Comparison of ENCODE assay signal across 12 mouse cellular contexts in genomic region chr5:125069916-125070315, GRCm38 (mm10).
DNase-seq lines count a peak whose midpoint lies in the region; ATAC-seq lines count a peak whose summit lies in the region.
"Had no signal": no experiment of that assay in that cellular context is flagged by ENCODE, and none has a peak within 500 bp of the region (broad histone marks: within the 10 kb centered on the region; RNA-seq: fewer than 3 reads in every experiment).

No protein-coding gene starts in this region.

- peak overlapping the region; percentile 67 for H3K27ac ChIP-seq in heart, embryonic 15.5 days
- no peak overlapping the region for H3K27ac ChIP-seq in heart, embryonic 10.5 days
- H3K27ac ChIP-seq in midbrain, embryonic 13.5 days: peak overlapping the region; percentile 73
- H3K27ac ChIP-seq in midbrain, embryonic 16.5 days (ENCODE audit: low read length): no peak overlapping the region; the same call in 1 of the 2 replicates
- peak overlapping the region; percentile 87 for H3K27ac ChIP-seq in limb, embryonic 13.5 days
- H3K27ac ChIP-seq: heart, adult 2 months; left cerebral cortex, adult 2 months had no signal

- no peak for DNase-seq in heart, embryonic 10.5 days (ENCODE audit: low spot score)
- no peak for DNase-seq in right cerebral cortex, adult 2 months (ENCODE audit: low spot score in 2 of 2)
- DNase-seq in cerebellum, adult 9-10 months: no peak
- DNase-seq: right cerebral cortex, postnatal 25 days had no signal

- no peaks in the 10 kb centered on the region for H3K27me3 ChIP-seq in heart, embryonic 15.5 days
- H3K27me3 ChIP-seq in heart, embryonic 10.5 days (ENCODE audit: insufficient read depth, poor library complexity, severe bottlenecking): no peaks in the 10 kb centered on the region
- no peaks in the 10 kb centered on the region for H3K27me3 ChIP-seq in midbrain, embryonic 13.5 days
- no peaks in the 10 kb centered on the region for H3K27me3 ChIP-seq in midbrain, embryonic 16.5 days (ENCODE audit: control insufficient read depth, insufficient read depth, low read depth, low read length)
- H3K27me3 ChIP-seq in limb, embryonic 13.5 days: no peaks in the 10 kb centered on the region
- H3K27me3 ChIP-seq: CH12.LX had no signal

- peak overlapping the region; percentile 15; the same call in 1 of the 2 replicates for H3K9ac ChIP-seq in heart, embryonic 15.5 days
- H3K9ac ChIP-seq in midbrain, embryonic 13.5 days (replicated peaks): no peak overlapping the region; the same call in 1 of the 2 replicates
- no peak overlapping the region for H3K9ac ChIP-seq in midbrain, embryonic 16.5 days (ENCODE audit: low read depth, low read length)
- no peak overlapping the region; the same call in 1 of the 2 replicates for H3K9ac ChIP-seq in limb, embryonic 13.5 days

- peaks cover 9% of the 10 kb centered on the region; the same call in 1 of the 2 replicates for H3K36me3 ChIP-seq in heart, embryonic 15.5 days
- H3K36me3 ChIP-seq in heart, embryonic 10.5 days: peaks cover 60% of the 10 kb centered on the region
- peaks cover 43% of the 10 kb centered on the region for H3K36me3 ChIP-seq in midbrain, embryonic 13.5 days
- peaks cover 5% of the 10 kb centered on the region; the same call in 1 of the 2 replicates for H3K36me3 ChIP-seq in midbrain, embryonic 16.5 days (ENCODE audit: control insufficient read depth, insufficient read depth, low read length)
- peaks cover 71% of the 10 kb centered on the region for H3K36me3 ChIP-seq in limb, embryonic 13.5 days

- H3K4me1 ChIP-seq in heart, embryonic 15.5 days (replicated peaks): peaks cover 69% of the 10 kb centered on the region
- H3K4me1 ChIP-seq in heart, embryonic 10.5 days: peaks cover 61% of the 10 kb centered on the region
- H3K4me1 ChIP-seq in midbrain, embryonic 13.5 days (replicated peaks): peaks cover 34% of the 10 kb centered on the region
- H3K4me1 ChIP-seq in midbrain, embryonic 16.5 days (ENCODE audit: control insufficient read depth, insufficient read depth, low read length): peaks cover 14% of the 10 kb centered on the region
- H3K4me1 ChIP-seq in limb, embryonic 13.5 days: peaks cover 67% of the 10 kb centered on the region

- H3K9me3 ChIP-seq in heart, embryonic 15.5 days (replicated peaks): no peaks in the 10 kb centered on the region
- no peaks in the 10 kb centered on the region for H3K9me3 ChIP-seq in heart, embryonic 10.5 days
- no peaks in the 10 kb centered on the region for H3K9me3 ChIP-seq in midbrain, embryonic 13.5 days
- H3K9me3 ChIP-seq in midbrain, embryonic 16.5 days (replicated peaks; ENCODE audit: control insufficient read depth, low read length, poor library complexity, severe bottlenecking): no peaks in the 10 kb centered on the region
- H3K9me3 ChIP-seq in limb, embryonic 13.5 days: no peaks in the 10 kb centered on the region

- ATAC-seq in heart, embryonic 15.5 days (replicated peaks; ENCODE audit: insufficient number of reproducible peaks, insufficient read depth, low FRiP score, low read depth): no peak
- ATAC-seq in midbrain, embryonic 13.5 days: no peak
- ATAC-seq in midbrain, embryonic 16.5 days: no peak
- no peak for ATAC-seq in limb, embryonic 13.5 days (ENCODE audit: low FRiP score, low read depth)

- H3K4me2 ChIP-seq in heart, embryonic 15.5 days: no peak overlapping the region
- H3K4me2 ChIP-seq in midbrain, embryonic 13.5 days (replicated peaks): no peak overlapping the region
- no peak overlapping the region for H3K4me2 ChIP-seq in midbrain, embryonic 16.5 days (ENCODE audit: low read length)
- no peak overlapping the region for H3K4me2 ChIP-seq in limb, embryonic 13.5 days (replicated peaks)

- no peak overlapping the region for H3K4me3 ChIP-seq in heart, embryonic 15.5 days
- no peak overlapping the region for H3K4me3 ChIP-seq in heart, embryonic 10.5 days
- H3K4me3 ChIP-seq in midbrain, embryonic 13.5 days (replicated peaks): no peak overlapping the region
- H3K4me3 ChIP-seq in midbrain, embryonic 16.5 days (ENCODE audit: low read depth, low read length): no peak overlapping the region
- no peak overlapping the region for H3K4me3 ChIP-seq in limb, embryonic 13.5 days
- H3K4me3 ChIP-seq: heart, adult 2 months; left cerebral cortex, adult 2 months; myocyte had no signal

- WGBS in heart, embryonic 15.5 days: 68% methylated on average over 5 of the region's 5 CpGs
- WGBS in heart, embryonic 10.5 days: 82% methylated on average over 5 of the region's 5 CpGs
- 77% methylated on average over 5 of the region's 5 CpGs for WGBS in midbrain, embryonic 13.5 days
- 75% methylated on average over 5 of the region's 5 CpGs for WGBS in midbrain, embryonic 16.5 days
- WGBS in limb, embryonic 13.5 days: 58% methylated on average over 5 of the region's 5 CpGs

Comparison
In these comparisons a context has a peak if more than half of its experiments do, and no peak if none do; other contexts are left out.
1. H3K27ac ChIP-seq: peak in heart, embryonic 15.5 days (single experiment), midbrain, embryonic 13.5 days (single experiment) and limb, embryonic 13.5 days (single experiment); none in heart, embryonic 10.5 days (single experiment) and midbrain, embryonic 16.5 days (single experiment).